In genomic region chr8:121811502-121811901, GRCm38 (mm10) we compare ENCODE assay signal across 23 mouse cellular contexts. TPM values are rescaled to one million over a fixed set of nuclear protein-coding genes. Genes with fewer than 3 reads are reported as not detected.
DNase-seq lines count a peak whose midpoint lies in the region; TF ChIP-seq lines count a peak whose summit lies in the region.
"Had no signal": no experiment of that assay in that cellular context is flagged by ENCODE, and none has a peak within 500 bp of the region (broad histone marks: within the 10 kb centered on the region; RNA-seq: fewer than 3 reads in every experiment).

No protein-coding gene starts in this region.

- H3K27ac ChIP-seq in layer of hippocampus, adult 2 months: peak overlapping the region; percentile 65
- H3K27ac ChIP-seq in ES-E14 (ENCODE audit: insufficient read depth, low read depth, low read length, poor library complexity, severe bottlenecking): no peak overlapping the region
- H3K27ac ChIP-seq in cortical plate, adult 2 months (ENCODE audit: insufficient read depth, low read length): peak overlapping the region; percentile 36
- H3K27ac ChIP-seq: embryonic facial prominence, embryonic 10.5 days; embryonic facial prominence, embryonic 13.5 days; forebrain, embryonic 10.5 days; forebrain, embryonic 13.5 days; heart, embryonic 15.5 days; hindbrain, embryonic 10.5 days; hindbrain, embryonic 13.5 days; intestine, embryonic 15.5 days had no signal

- peaks cover 0 to 3% of the 10 kb centered on the region in 2 experiments; a peak in 1 of 4 replicates for H3K4me1 ChIP-seq in ES-E14 (ENCODE audit: control insufficient read depth in 2 of 2, insufficient read depth in 2 of 2, low read length in 2 of 2, poor library complexity in 1 of 2)
- H3K4me1 ChIP-seq in cortical plate, adult 2 months (ENCODE audit: control insufficient read depth, insufficient read depth, low read length): peaks cover 15% of the 10 kb centered on the region
- H3K4me1 ChIP-seq: embryonic facial prominence, embryonic 10.5 days; embryonic facial prominence, embryonic 13.5 days; forebrain, embryonic 10.5 days; forebrain, embryonic 13.5 days; hindbrain, embryonic 10.5 days; hindbrain, embryonic 13.5 days; intestine, embryonic 15.5 days had no signal

- no peak overlapping the region for H3K9ac ChIP-seq in ES-E14 (ENCODE audit: insufficient read depth, low read depth, low read length, poor library complexity, severe bottlenecking)
- H3K9ac ChIP-seq: embryonic facial prominence, embryonic 13.5 days; forebrain, embryonic 13.5 days; heart, embryonic 12.5 days; heart, embryonic 15.5 days; hindbrain, embryonic 13.5 days; intestine, embryonic 15.5 days had no signal

- DNase-seq in adrenal gland, adult 2 months: peak; percentile 21
- DNase-seq in adrenal gland, adult 8-10 months: no peak
- DNase-seq in layer of hippocampus, adult 2 months (ENCODE audit: low spot score in 2 of 2): no peak
- DNase-seq in layer of hippocampus, postnatal 10 days (ENCODE audit: low spot score in 2 of 2): no peak
- no peak for DNase-seq in ES-E14 (ENCODE audit: low read depth, low spot score)
- DNase-seq in c-Kit-positive CD71-positive TER-119-positive erythroid progenitor cells, embryonic 14.5 days (ENCODE audit: low spot score): no peak
- DNase-seq: cerebellum, adult 11-12 months; cerebellum, adult 9-10 months; cerebellum, postnatal 14 days; embryo, embryonic 11 days; gastrocnemius, postnatal 25 days had no signal

- no peak for TF ChIP-seq POLR2A in cortical plate, adult 2 months (IDR thresholded peaks at IDR 0.05; ENCODE audit: extremely low read depth, insufficient read depth, low read length)

- no peak for TF ChIP-seq CTCF in layer of hippocampus, adult 2 months (conservative IDR thresholded peaks at IDR 0.05)
- TF ChIP-seq CTCF in cortical plate, adult 2 months (IDR thresholded peaks at IDR 0.05; ENCODE audit: extremely low read depth, insufficient read depth, low read length): no peak

- peaks cover 22% of the 10 kb centered on the region; the same call in 1 of the 2 replicates for H3K36me3 ChIP-seq in ES-E14 (ENCODE audit: control insufficient read depth, insufficient read depth, low read length, poor library complexity, severe bottlenecking)

- in situ Hi-C loops in ES-E14 (cut with MboI; ENCODE audit: low sequenced_read_pairs in 2 of 2, unreplicated experiment in 2 of 2): no loop called here

- no peak overlapping the region for H3K4me3 ChIP-seq in layer of hippocampus, adult 2 months
- no peak overlapping the region for H3K4me3 ChIP-seq in ES-E14 (ENCODE audit: insufficient read depth in 1 of 2, low read depth in 1 of 2, low read length in 2 of 2, poor library complexity in 1 of 2, severe bottlenecking in 1 of 2)
- H3K4me3 ChIP-seq in cortical plate, adult 2 months (ENCODE audit: insufficient read depth, low read length): no peak overlapping the region
- H3K4me3 ChIP-seq: embryonic facial prominence, embryonic 10.5 days; embryonic facial prominence, embryonic 13.5 days; erythroblast, embryonic 14.5 days; forebrain, embryonic 10.5 days; forebrain, embryonic 13.5 days; heart, embryonic 12.5 days; heart, embryonic 15.5 days; hindbrain, embryonic 10.5 days; hindbrain, embryonic 13.5 days; intestine, embryonic 15.5 days had no signal

- no peaks in the 10 kb centered on the region for H3K9me3 ChIP-seq in ES-E14 (ENCODE audit: control insufficient read depth, insufficient read depth, low read depth, low read length)
- H3K9me3 ChIP-seq: embryonic facial prominence, embryonic 10.5 days; embryonic facial prominence, embryonic 13.5 days; forebrain, embryonic 10.5 days; forebrain, embryonic 13.5 days; G1E; heart, embryonic 12.5 days; heart, embryonic 15.5 days; hindbrain, embryonic 10.5 days; hindbrain, embryonic 13.5 days; intestine, embryonic 15.5 days had no signal

TF ChIP-seq in ES-E14, 5 proteins besides CTCF, POLR2A, EP300 and RAD21:
- peak; percentile 29; the same call in 1 of the 2 replicates for TF ChIP-seq MAFK (IDR thresholded peaks at IDR 0.05; ENCODE audit: insufficient read depth, low read depth, low read length)
- TF ChIP-seq CHD2 (IDR thresholded peaks at IDR 0.05; ENCODE audit: low read depth, low read length): no peak

RNA-seq across cellular contexts. Expression of gene Klhdc4, which starts 17.9 kb away (rescaled TPM):
- total RNA-seq in adrenal gland, adult 2 months (2021): 10 to 100 TPM; 17.2 to 25.6 TPM
- polyA plus RNA-seq in adrenal gland, adult 2 months (2012; rRNA removed): 12.2 and 14.9 TPM in 2 replicates
- total RNA-seq in adrenal gland, adult 8-10 months (2022): 10 to 100 TPM; 22.4 to 36.8 (median 29.4) TPM
- 10 to 100 TPM; 28.5 to 36.2 TPM for total RNA-seq in layer of hippocampus, adult 2 months (2021)
- 10 to 100 TPM; 28.8 to 32.1 TPM for total RNA-seq in layer of hippocampus, postnatal 10 days (2021)
- 65.9 and 84.3 TPM in 2 replicates for total RNA-seq in ES-E14 (2012; rRNA removed)
- 46.8 and 51.7 TPM in 2 replicates for polyA plus RNA-seq in cortical plate, adult 2 months (2012; rRNA removed)
